Mouse (Mus musculus) heart, postnatal 36 days (tissue): Measurements from ENCODE around the gene Sdf2l1. TPM values are rescaled to one million over a fixed set of nuclear protein-coding genes. Genes with fewer than 3 reads are reported as not detected.
"Not testable (repeated sequence)": the region's sequence is repeated elsewhere in the genome, so short reads cannot be mapped to it uniquely, and the experiment has no call there.

Experiments used
- DNase-seq, 2 experiments: peaks; one replicate each; pipeline ENCODE4 v3.0.0; 2021 to 2022
- intact Hi-C: fragments of 180-260 bp; cut with DNase I; formaldehyde crosslinking; loops from one replicate; pipeline ENCODE4 v1.15.1; 2025
- total RNA-seq, 2 experiments: library from RNA; stranded (reverse); gene quantifications; 2 replicates each; pipeline ENCODE4 v1.2.3; 2021

The Sdf2l1 gene
- total RNA-seq, result 10 to 100 TPM; 11.5 to 17.7 TPM

GRCm38 (mm10) chr16:17132089-17132905 lies at the start of gene Sdf2l1:
Gene Sdf2l1, minus strand, starts transcription at chr16:17132383.
- intact Hi-C loops, result loop anchor here (5.0 kb wide), 2 partner anchors 75 to 145 kb away; partner anchors contain the start of genes Rimbp3 and Tmem191c
- DNase-seq, result peak; percentile 93 to 94

GRCm38 (mm10) chr16:17181382-17181781 lies 49.2 kb upstream of the Sdf2l1 start:
- intact Hi-C loops, result no loop called here
- peak; percentile 14 to 30 for DNase-seq

GRCm38 (mm10) chr16:17179706-17180105 lies 47.5 kb upstream of the Sdf2l1 start:
- no peak for DNase-seq
- intact Hi-C loops, result no loop called here

- no peak for DNase-seq
- intact Hi-C loops, result no loop called here
These were observed 45.5 kb upstream of the Sdf2l1 start for GRCm38 (mm10) chr16:17177623-17178170.

GRCm38 (mm10) chr16:17175765-17176164 lies 43.6 kb upstream of the Sdf2l1 start:
- DNase-seq, result no peak
- intact Hi-C loops, result no loop called here

- intact Hi-C loops, result no loop called here
- DNase-seq, result no peak
These were observed 35.9 kb upstream of the Sdf2l1 start for GRCm38 (mm10) chr16:17168049-17168448.

GRCm38 (mm10) chr16:17167179-17167578 lies 35.0 kb upstream of the Sdf2l1 start:
- DNase-seq, result no peak
- intact Hi-C loops, result no loop called here

GRCm38 (mm10) chr16:17165478-17165877 lies 33.3 kb upstream of the Sdf2l1 start:
- DNase-seq, intact Hi-C loops: not testable (repeated sequence)

- no peak for DNase-seq
- intact Hi-C loops, result no loop called here
These were observed 22.2 kb upstream of the Sdf2l1 start for GRCm38 (mm10) chr16:17154346-17154745.

- intact Hi-C loops, result no loop called here
These were observed 19.7 kb upstream of the Sdf2l1 start for GRCm38 (mm10) chr16:17151874-17152273.

GRCm38 (mm10) chr16:17150520-17151258 lies 18.5 kb upstream of the Sdf2l1 start:
- intact Hi-C loops, result no loop called here
- no peak for DNase-seq

More at GRCm38 (mm10) chr16:17151874-17152273, 19.7 kb upstream of the Sdf2l1 start:
- no peak for DNase-seq

GRCm38 (mm10) chr16:17148084-17148483 lies 15.9 kb upstream of the Sdf2l1 start:
- no peak for DNase-seq
- intact Hi-C loops, result loop anchor here (5.0 kb wide), 1 partner anchor 59 kb away; the partner anchor contains the start of gene Rimbp3

- no peak for DNase-seq
These were observed 15.3 kb upstream of the Sdf2l1 start for GRCm38 (mm10) chr16:17147391-17147929.

GRCm38 (mm10) chr16:17146772-17147235 lies 14.6 kb upstream of the Sdf2l1 start, which contains the start of gene Ccdc116:
Gene Ccdc116, minus strand, starts transcription at chr16:17147229.
- peak; percentile 67 to 70 for DNase-seq
- intact Hi-C loops, result loop anchor here (5.0 kb wide), 1 partner anchor 60 kb away; the partner anchor contains the start of gene Rimbp3

More at GRCm38 (mm10) chr16:17147391-17147929, 15.3 kb upstream of the Sdf2l1 start:
- intact Hi-C loops, result loop anchor here (5.0 kb wide), 1 partner anchor 60 kb away; the partner anchor contains the start of gene Rimbp3

GRCm38 (mm10) chr16:17144339-17144738 lies 12.2 kb upstream of the Sdf2l1 start, which contains the start of gene Ydjc:
Gene Ydjc, plus strand, starts transcription at chr16:17144621.
- intact Hi-C loops, result loop anchor here (5.0 kb wide), 1 partner anchor 128 kb away; no protein-coding TSS in a partner anchor

GRCm38 (mm10) chr16:17137355-17137754 lies 5.2 kb upstream of the Sdf2l1 start:
- DNase-seq, result no peak
- intact Hi-C loops, result no loop called here

More at GRCm38 (mm10) chr16:17144339-17144738, 12.2 kb upstream of the Sdf2l1 start, which contains the start of gene Ydjc:
- DNase-seq, result no peak

- intact Hi-C loops, result loop anchor here (5.0 kb wide), 2 partner anchors 74 to 144 kb away; partner anchors contain the start of genes Rimbp3 and Tmem191c
- DNase-seq, result no peak
These were observed 670 bp upstream of the Sdf2l1 start for GRCm38 (mm10) chr16:17132906-17133200.

GRCm38 (mm10) chr16:17131191-17132088 lies 743 bp downstream of the Sdf2l1 start:
- intact Hi-C loops, result loop anchor here (5.0 kb wide), 2 partner anchors 76 to 146 kb away; partner anchors contain the start of genes Rimbp3 and Tmem191c
- peak in 1 of 2 experiments; percentile 20 for DNase-seq

- intact Hi-C loops, result loop anchor here (5.0 kb wide), 1 partner anchor 165 kb away; no protein-coding TSS in a partner anchor
- DNase-seq, result peak; percentile 22 to 32
These were observed 4.9 kb downstream of the Sdf2l1 start for GRCm38 (mm10) chr16:17127292-17127691.
